Mouse (Mus musculus): Measurements from ENCODE around the gene Rbm34. TPM values are rescaled to one million over a fixed set of nuclear protein-coding genes. Genes with fewer than 3 reads are reported as not detected.

The Rbm34 gene
- polyA plus RNA-seq, 1 experiment, result 3.7 TPM

- Histone ChIP-seq H3K36me3 (ENCODE audit: control insufficient read depth, insufficient read depth, low read length) (peaks cover 25% of the 10 kb centered on the region), H3K27ac (ENCODE audit: control insufficient read depth, insufficient read depth, low read length) (no peak overlapping the region), H3K4me3 (ENCODE audit: control insufficient read depth, insufficient read depth, low read length) (no peak overlapping the region), H3K27me3 (ENCODE audit: control insufficient read depth, insufficient read depth, low read length) (no peaks in the 10 kb centered on the region), H3K4me1 (replicated peaks; ENCODE audit: control insufficient read depth, insufficient read depth, low read length) (0 out of 2 replicates have a peak, but pooled peaks cover 2% of the 10 kb centered on the region)
- DNase-seq, result no peak
- WGBS, result 94% methylated on average over 6 of the region's 6 CpGs
- no peak for TF ChIP-seq POLR2A (IDR thresholded peaks at IDR 0.05; ENCODE audit: control insufficient read depth, extremely low read depth, insufficient read depth, low read length, poor library complexity)
- TF ChIP-seq CTCF (IDR thresholded peaks at IDR 0.05; ENCODE audit: borderline replicate concordance, control insufficient read depth, extremely low read depth, insufficient read depth, low read length, poor library complexity), result no peak
Observed at GRCm38 (mm10) chr8:126965246-126965645, 5.6 kb downstream of the Rbm34 start.

- 94% methylated on average over 1 of the region's 1 CpGs for WGBS
- H3K27me3 ChIP-seq (ENCODE audit: control insufficient read depth, insufficient read depth, low read length), result no peaks in the 10 kb centered on the region
- H3K36me3 ChIP-seq (ENCODE audit: control insufficient read depth, insufficient read depth, low read length), result peaks cover 26% of the 10 kb centered on the region
- no peak for DNase-seq
- no peak for TF ChIP-seq CTCF (IDR thresholded peaks at IDR 0.05; ENCODE audit: borderline replicate concordance, control insufficient read depth, extremely low read depth, insufficient read depth, low read length, poor library complexity)
- no peak for TF ChIP-seq POLR2A (IDR thresholded peaks at IDR 0.05; ENCODE audit: control insufficient read depth, extremely low read depth, insufficient read depth, low read length, poor library complexity)
- no peak overlapping the region for H3K4me3 ChIP-seq (ENCODE audit: control insufficient read depth, insufficient read depth, low read length)
- no peaks in the 10 kb centered on the region for H3K4me1 ChIP-seq (replicated peaks; ENCODE audit: control insufficient read depth, insufficient read depth, low read length)
- H3K27ac ChIP-seq (ENCODE audit: control insufficient read depth, insufficient read depth, low read length), result no peak overlapping the region
Observed at GRCm38 (mm10) chr8:126962871-126963270, 8.0 kb downstream of the Rbm34 start.

- H3K27ac ChIP-seq (ENCODE audit: control insufficient read depth, insufficient read depth, low read length), result no peak overlapping the region
- H3K36me3 ChIP-seq (ENCODE audit: control insufficient read depth, insufficient read depth, low read length), result peaks cover 39% of the 10 kb centered on the region
- H3K4me1 ChIP-seq (replicated peaks; ENCODE audit: control insufficient read depth, insufficient read depth, low read length), result no peaks in the 10 kb centered on the region
- no peak overlapping the region for H3K4me3 ChIP-seq (ENCODE audit: control insufficient read depth, insufficient read depth, low read length)
- TF ChIP-seq CTCF (IDR thresholded peaks at IDR 0.05; ENCODE audit: borderline replicate concordance, control insufficient read depth, extremely low read depth, insufficient read depth, low read length, poor library complexity), result no peak
- TF ChIP-seq POLR2A (IDR thresholded peaks at IDR 0.05; ENCODE audit: control insufficient read depth, extremely low read depth, insufficient read depth, low read length, poor library complexity), result no peak
- DNase-seq, result no peak
- WGBS, result 98% methylated on average over 3 of the region's 3 CpGs
- no peaks in the 10 kb centered on the region for H3K27me3 ChIP-seq (ENCODE audit: control insufficient read depth, insufficient read depth, low read length)
Observed at GRCm38 (mm10) chr8:126961516-126961915, 9.4 kb downstream of the Rbm34 start.

- DNase-seq, result no peak
- H3K36me3 ChIP-seq (ENCODE audit: control insufficient read depth, insufficient read depth, low read length), result peaks cover 44% of the 10 kb centered on the region
- H3K27ac ChIP-seq (ENCODE audit: control insufficient read depth, insufficient read depth, low read length), result no peak overlapping the region
- no peaks in the 10 kb centered on the region for H3K4me1 ChIP-seq (replicated peaks; ENCODE audit: control insufficient read depth, insufficient read depth, low read length)
- H3K27me3 ChIP-seq (ENCODE audit: control insufficient read depth, insufficient read depth, low read length), result no peaks in the 10 kb centered on the region
- WGBS, result 94% methylated on average over 11 of the region's 11 CpGs
- no peak overlapping the region for H3K4me3 ChIP-seq (ENCODE audit: control insufficient read depth, insufficient read depth, low read length)
- no peak for TF ChIP-seq CTCF (IDR thresholded peaks at IDR 0.05; ENCODE audit: borderline replicate concordance, control insufficient read depth, extremely low read depth, insufficient read depth, low read length, poor library complexity)
- TF ChIP-seq POLR2A (IDR thresholded peaks at IDR 0.05; ENCODE audit: control insufficient read depth, extremely low read depth, insufficient read depth, low read length, poor library complexity), result no peak
Observed at GRCm38 (mm10) chr8:126951900-126952636, 18.8 kb downstream of the Rbm34 start.

GRCm38 (mm10) chr8:126949527-126949926, 21.3 kb downstream of the Rbm34 start:
- Histone ChIP-seq H3K4me3 (ENCODE audit: control insufficient read depth, insufficient read depth, low read length) (no peak overlapping the region), H3K27ac (ENCODE audit: control insufficient read depth, insufficient read depth, low read length) (no peak overlapping the region), H3K4me1 (replicated peaks; ENCODE audit: control insufficient read depth, insufficient read depth, low read length) (peaks cover 7% of the 10 kb centered on the region), H3K36me3 (ENCODE audit: control insufficient read depth, insufficient read depth, low read length) (peaks cover 32% of the 10 kb centered on the region), H3K27me3 (ENCODE audit: control insufficient read depth, insufficient read depth, low read length) (no peaks in the 10 kb centered on the region)
- WGBS, result 84% methylated on average over 2 of the region's 2 CpGs
- TF ChIP-seq POLR2A (IDR thresholded peaks at IDR 0.05; ENCODE audit: control insufficient read depth, extremely low read depth, insufficient read depth, low read length, poor library complexity), result no peak
- TF ChIP-seq CTCF (IDR thresholded peaks at IDR 0.05; ENCODE audit: borderline replicate concordance, control insufficient read depth, extremely low read depth, insufficient read depth, low read length, poor library complexity), result no peak
- DNase-seq, result no peak

GRCm38 (mm10) chr8:126946444-126946843, 24.4 kb downstream of the Rbm34 start:
- no peak for TF ChIP-seq POLR2A (IDR thresholded peaks at IDR 0.05; ENCODE audit: control insufficient read depth, extremely low read depth, insufficient read depth, low read length, poor library complexity)
- no peak for TF ChIP-seq CTCF (IDR thresholded peaks at IDR 0.05; ENCODE audit: borderline replicate concordance, control insufficient read depth, extremely low read depth, insufficient read depth, low read length, poor library complexity)
- 95% methylated on average over 7 of the region's 7 CpGs for WGBS
- H3K27me3 ChIP-seq (ENCODE audit: control insufficient read depth, insufficient read depth, low read length), result no peaks in the 10 kb centered on the region
- H3K27ac ChIP-seq (ENCODE audit: control insufficient read depth, insufficient read depth, low read length), result no peak overlapping the region
- peaks cover 16% of the 10 kb centered on the region for H3K4me1 ChIP-seq (replicated peaks; ENCODE audit: control insufficient read depth, insufficient read depth, low read length)
- H3K36me3 ChIP-seq (ENCODE audit: control insufficient read depth, insufficient read depth, low read length), result peaks cover 10% of the 10 kb centered on the region
- no peak for DNase-seq
- H3K4me3 ChIP-seq (ENCODE audit: control insufficient read depth, insufficient read depth, low read length), result no peak overlapping the region
